Mouse (Mus musculus): ENCODE measurements around the gene Ikzf5. TPM values are rescaled to one million over a fixed set of nuclear protein-coding genes. Genes with fewer than 3 reads are reported as not detected.

The Ikzf5 gene
- polyA plus RNA-seq, 1 experiment from 2014 or later, result 22.6 TPM

Other genes with a start within 250 kb of the Ikzf5 start
- not detected in 2 replicates for gene 5430419D17Rik, start 236.1 kb downstream of the Ikzf5 start, polyA plus RNA-seq (2016; fragmentation: Nextera tagmentation; extraction: Ambion mirVana)
- not detected in 2 replicates for gene Cuzd1, start 88.2 kb downstream of the Ikzf5 start, polyA plus RNA-seq (2016; fragmentation: Nextera tagmentation; extraction: Ambion mirVana)
- gene Fam24b, start 81.0 kb downstream of the Ikzf5 start, polyA plus RNA-seq (2016; fragmentation: Nextera tagmentation; extraction: Ambion mirVana), result not detected in 2 replicates
- not detected in 2 replicates for gene Fam24a, start 76.7 kb downstream of the Ikzf5 start, polyA plus RNA-seq (2016; fragmentation: Nextera tagmentation; extraction: Ambion mirVana)
- 17.3 and 20.8 TPM in 2 replicates for gene 2310057M21Rik, start 47.8 kb downstream of the Ikzf5 start, polyA plus RNA-seq (2016; fragmentation: Nextera tagmentation; extraction: Ambion mirVana)
- gene Pstk, start 39.4 kb downstream of the Ikzf5 start, polyA plus RNA-seq (2016; fragmentation: Nextera tagmentation; extraction: Ambion mirVana), result 49.7 and 51.5 TPM in 2 replicates
- gene Acadsb, start 80 bp upstream of the Ikzf5 start, polyA plus RNA-seq (2016; fragmentation: Nextera tagmentation; extraction: Ambion mirVana), result 84.0 and 87.5 TPM in 2 replicates
- 0.64 and 0.79 TPM in 2 replicates for gene Hmx3, start 132.3 kb upstream of the Ikzf5 start, polyA plus RNA-seq (2016; fragmentation: Nextera tagmentation; extraction: Ambion mirVana)
- gene Hmx2, start 138.3 kb upstream of the Ikzf5 start, polyA plus RNA-seq (2016; fragmentation: Nextera tagmentation; extraction: Ambion mirVana), result 0.96 and 1.6 TPM in 2 replicates
- gene Bub3, start 149.7 kb upstream of the Ikzf5 start, polyA plus RNA-seq (2016; fragmentation: Nextera tagmentation; extraction: Ambion mirVana), result 247 and 249 TPM in 2 replicates

Data from forebrain, embryonic 12.5 days (tissue).